26 mouse cellular contexts compared by ENCODE assay signal in genomic region chr11:26096095-26096494, GRCm38 (mm10).
DNase-seq lines count a peak whose midpoint lies in the region; ATAC-seq and TF ChIP-seq lines count a peak whose summit lies in the region.
"Had no signal": no experiment of that assay in that cellular context is flagged by ENCODE, and none has a peak within 500 bp of the region (broad histone marks: within the 10 kb centered on the region; RNA-seq: fewer than 3 reads in every experiment).

No protein-coding gene starts in this region.

- no peaks in the 10 kb centered on the region for H3K9me3 ChIP-seq in forebrain, embryonic 13.5 days (replicated peaks)
- no peaks in the 10 kb centered on the region for H3K9me3 ChIP-seq in forebrain, postnatal 0 days (ENCODE audit: low read length)
- no peaks in the 10 kb centered on the region for H3K9me3 ChIP-seq in heart, embryonic 10.5 days
- H3K9me3 ChIP-seq: G1E; heart, embryonic 13.5 days had no signal

- DNase-seq in forebrain, postnatal 0 days: no peak
- DNase-seq in R1 (ENCODE audit: low read depth, low spot score): peak; percentile 21
- peak; percentile 64 for DNase-seq in brain, embryonic 14.5 days (ENCODE audit: low read depth)
- DNase-seq in heart, embryonic 10.5 days (ENCODE audit: low spot score): no peak
- no peak for DNase-seq in lung, postnatal 25 days (ENCODE audit: low spot score)
- DNase-seq: adrenal gland, adult 8-10 months; adrenal gland, postnatal 25 days; B cell, adult 2 months; cerebellum, adult 18-20 months; cerebellum, adult 9-10 months; cerebellum, postnatal 14 days; gastrocnemius, postnatal 25 days; heart, adult 18-20 months; heart, postnatal 14 days; heart, postnatal 4 days; kidney, adult 18-20 months had no signal

- no peak overlapping the region for H3K4me3 ChIP-seq in forebrain, embryonic 13.5 days
- no peak overlapping the region for H3K4me3 ChIP-seq in forebrain, postnatal 0 days (ENCODE audit: low read depth, low read length)
- no peak overlapping the region for H3K4me3 ChIP-seq in heart, embryonic 10.5 days
- H3K4me3 ChIP-seq: heart, embryonic 13.5 days had no signal

- no peak overlapping the region for H3K9ac ChIP-seq in forebrain, embryonic 13.5 days
- no peak overlapping the region for H3K9ac ChIP-seq in forebrain, postnatal 0 days
- H3K9ac ChIP-seq: heart, embryonic 13.5 days; hindbrain, embryonic 14.5 days had no signal

- H3K4me2 ChIP-seq in forebrain, embryonic 13.5 days: no peak overlapping the region
- H3K4me2 ChIP-seq in forebrain, postnatal 0 days (ENCODE audit: low read depth): no peak overlapping the region
- H3K4me2 ChIP-seq: heart, embryonic 13.5 days; hindbrain, embryonic 14.5 days had no signal

- H3K36me3 ChIP-seq in forebrain, embryonic 13.5 days (ENCODE audit: poor library complexity, severe bottlenecking): no peaks in the 10 kb centered on the region
- no peaks in the 10 kb centered on the region for H3K36me3 ChIP-seq in forebrain, postnatal 0 days (ENCODE audit: insufficient read depth)
- H3K36me3 ChIP-seq in heart, embryonic 10.5 days: no peaks in the 10 kb centered on the region
- H3K36me3 ChIP-seq: G1E; heart, embryonic 13.5 days had no signal

- no peak for TF ChIP-seq CTCF in forebrain, postnatal 0 days (IDR thresholded peaks at IDR 0.05; ENCODE audit: low read depth)
- TF ChIP-seq CTCF in brain, embryonic 14.5 days (IDR thresholded peaks at IDR 0.05; ENCODE audit: borderline replicate concordance, extremely low read depth, insufficient read depth, insufficient read length): no peak

- ATAC-seq in forebrain, embryonic 13.5 days: peak; percentile 34; the same call in 1 of the 2 replicates
- ATAC-seq in forebrain, postnatal 0 days: no peak
- ATAC-seq: activated CD4-positive, CD25-positive, alpha-beta regulatory T cell, adult 4 months; hindbrain, postnatal 0 days; inflammation-experienced regulatory T-cells, adult 6 months; intestine, embryonic 16.5 days; Patski had no signal

- H3K4me1 ChIP-seq in forebrain, embryonic 13.5 days: peaks cover 16% of the 10 kb centered on the region
- H3K4me1 ChIP-seq in forebrain, postnatal 0 days (ENCODE audit: insufficient read depth): no peaks in the 10 kb centered on the region; the same call in 1 of the 2 replicates
- no peaks in the 10 kb centered on the region for H3K4me1 ChIP-seq in heart, embryonic 10.5 days
- H3K4me1 ChIP-seq: heart, embryonic 13.5 days had no signal

- peak overlapping the region; percentile 48; the same call in 1 of the 2 replicates for H3K27ac ChIP-seq in forebrain, embryonic 13.5 days
- no peak overlapping the region for H3K27ac ChIP-seq in forebrain, postnatal 0 days (ENCODE audit: low read depth, low read length)
- no peak overlapping the region for H3K27ac ChIP-seq in heart, embryonic 10.5 days
- H3K27ac ChIP-seq: heart, embryonic 13.5 days; hindbrain, embryonic 14.5 days; hindbrain, postnatal 0 days had no signal

- WGBS in forebrain, embryonic 13.5 days: 41% methylated on average over 1 of the region's 1 CpGs
- WGBS in forebrain, postnatal 0 days: 40% methylated on average over 1 of the region's 1 CpGs
- WGBS in heart, embryonic 10.5 days: 74% methylated on average over 1 of the region's 1 CpGs

- H3K27me3 ChIP-seq in forebrain, embryonic 13.5 days: no peaks in the 10 kb centered on the region
- no peaks in the 10 kb centered on the region for H3K27me3 ChIP-seq in forebrain, postnatal 0 days (ENCODE audit: insufficient read depth, low read length)
- no peaks in the 10 kb centered on the region for H3K27me3 ChIP-seq in heart, embryonic 10.5 days (ENCODE audit: insufficient read depth, poor library complexity, severe bottlenecking)
- H3K27me3 ChIP-seq: CH12.LX; heart, embryonic 13.5 days; Patski had no signal

- TF ChIP-seq POLR2A in brain, embryonic 14.5 days (IDR thresholded peaks at IDR 0.05; ENCODE audit: borderline replicate concordance, extremely low read depth, insufficient read depth, insufficient read length, poor library complexity, severe bottlenecking): no peak

Comparison
In these comparisons a context has a peak if more than half of its experiments do, and no peak if none do; other contexts are left out.
1. DNase-seq: peak in R1 (single experiment) and brain, embryonic 14.5 days (single experiment); none in forebrain, postnatal 0 days (single experiment), heart, embryonic 10.5 days (single experiment) and lung, postnatal 25 days (single experiment).